Mouse (Mus musculus): ENCODE data around the gene Gmppb.

DNA sequence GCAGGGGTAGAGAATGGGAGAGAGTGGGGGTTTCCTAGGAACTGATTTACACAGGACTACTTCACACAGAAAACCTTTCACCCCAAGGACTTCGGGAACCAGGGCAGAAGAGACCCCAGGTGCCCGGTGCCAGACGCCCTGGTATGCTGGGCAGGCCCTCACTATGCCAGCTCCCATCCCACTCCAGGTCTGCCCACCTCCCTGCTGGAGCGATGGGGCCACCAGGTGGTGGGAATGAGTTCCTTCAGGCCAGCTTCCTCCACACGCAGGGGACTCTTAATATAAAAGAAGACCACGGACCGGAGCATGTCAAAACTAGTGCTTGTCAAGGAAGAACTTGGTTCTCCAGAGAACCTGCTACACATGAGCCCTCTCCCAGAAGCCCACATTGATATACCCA is 18.2 kb downstream of the Gmppb start:
- TF ChIP-seq CTCF (IDR thresholded peaks at IDR 0.05; ENCODE audit: low read depth) (no peak), EP300 (IDR thresholded peaks at IDR 0.05; ENCODE audit: low read depth) (no peak)

All from liver, postnatal 0 days (tissue).